Mouse (Mus musculus) liver, embryonic 16.5 days (tissue): ENCODE measurements around the gene Secisbp2. TPM values are rescaled to one million over a fixed set of nuclear protein-coding genes. Genes with fewer than 3 reads are reported as not detected.

Source experiments
- ATAC-seq: fragments of 200-750 bp; cut with Nextera tagmentation; 2 replicates; pipeline ENCODE4 v1.8.0; 2017; ENCODE audit warnings: low read depth, mild to moderate bottlenecking, moderate number of reproducible peaks, moderate library complexity
- H3K27ac ChIP-seq: fragments of 300-500 bp; sonication (generic); 2 replicates; pipeline ENCODE4 v1.5.1; 2014; ENCODE audit warnings: mild to moderate bottlenecking, low read length
- H3K27me3 ChIP-seq: fragments of 300-500 bp; sonication (generic); 2 replicates; pipeline ENCODE4 v1.6.1; 2014; ENCODE audit warnings: low read depth, low read length, mixed read lengths; ENCODE audit not compliant: control insufficient read depth, insufficient read depth
- H3K36me3 ChIP-seq: fragments of 300-500 bp; sonication (generic); 2 replicates; pipeline ENCODE4 v1.6.1; 2014; ENCODE audit warnings: mild to moderate bottlenecking; ENCODE audit not compliant: control insufficient read depth, insufficient read depth
- H3K4me1 ChIP-seq: fragments of 300-500 bp; sonication (generic); 2 replicates; pipeline ENCODE4 v1.6.1; 2014; ENCODE audit warnings: low read depth, low read length, mixed read lengths; ENCODE audit not compliant: control insufficient read depth
- H3K4me2 ChIP-seq: fragments of 300-500 bp; sonication (generic); 2 replicates; pipeline ENCODE4 v1.6.1; 2014; ENCODE audit warnings: low read depth, low read length, mixed read lengths
- H3K4me3 ChIP-seq: fragments of 300-500 bp; sonication (generic); 2 replicates; pipeline ENCODE4 v1.5.1; 2014; ENCODE audit warnings: low read depth, mild to moderate bottlenecking, low read length
- H3K9ac ChIP-seq: fragments of 300-500 bp; sonication (generic); 2 replicates; pipeline ENCODE4 v1.6.1; 2014; ENCODE audit warnings: low read depth, low read length
- H3K9me3 ChIP-seq: fragments of 300-500 bp; sonication (generic); replicated peaks from 2 replicates; pipeline ENCODE4 v1.6.1; 2016; ENCODE audit warnings: low read length; ENCODE audit not compliant: control insufficient read depth
- WGBS: fragments of 180-500 bp; shearing (Covaris S2); extraction: QIAGEN DNeasy Blood & Tissue Kit; methylation state at CpG from one replicate; pipeline ENCODE4 v1.1.7; 2014; ENCODE audit not compliant: insufficient replicate concordance; 5-methylcytosine and 5-hydroxymethylcytosine counted together
- polyA plus RNA-seq: library from polyadenylated mRNA; unstranded; fragments of >200 nt; fragmentation: Nextera tagmentation; extraction: Ambion mirVana; gene quantifications from 2 replicates; pipeline ENCODE4 v1.2.1, GENCODE M21; 2015

Secisbp2 gene
- polyA plus RNA-seq, 1 experiment from 2014 or later = 13.6 TPM

- H3K9ac ChIP-seq = no peak overlapping the region
- H3K4me3 ChIP-seq = no peak overlapping the region
- no peak overlapping the region for H3K27ac ChIP-seq
- H3K36me3 ChIP-seq = no peaks in the 10 kb centered on the region
- H3K9me3 ChIP-seq = no peaks in the 10 kb centered on the region
- no peaks in the 10 kb centered on the region for H3K27me3 ChIP-seq
- no peak overlapping the region for H3K4me2 ChIP-seq
- peaks cover 6% of the 10 kb centered on the region for H3K4me1 ChIP-seq
- ATAC-seq = no peak
- WGBS = 66% methylated on average over 4 of the region's 4 CpGs
Measured at GRCm38 (mm10) chr13:51638958-51639357, 12.5 kb upstream of the Secisbp2 start.

- Histone ChIP-seq H3K4me3 (no peak overlapping the region), H3K9me3 (no peaks in the 10 kb centered on the region), H3K9ac (no peak overlapping the region), H3K4me2 (no peak overlapping the region), H3K36me3 (no peaks in the 10 kb centered on the region), H3K27ac (no peak overlapping the region), H3K27me3 (no peaks in the 10 kb centered on the region), H3K4me1 (peaks cover 9% of the 10 kb centered on the region)
- ATAC-seq = no peak
- WGBS = 80% methylated on average over 3 of the region's 3 CpGs
Measured at GRCm38 (mm10) chr13:51641424-51641823, 10.1 kb upstream of the Secisbp2 start.

GRCm38 (mm10) chr13:51642171-51642778 lies 9.2 kb upstream of the Secisbp2 start:
- Histone ChIP-seq H3K9me3 (no peaks in the 10 kb centered on the region), H3K4me3 (peak overlapping the region; percentile 32), H3K27me3 (no peaks in the 10 kb centered on the region), H3K27ac (peak overlapping the region; percentile 63), H3K4me2 (peak overlapping the region; percentile 31), H3K4me1 (peaks cover 9% of the 10 kb centered on the region), H3K36me3 (no peaks in the 10 kb centered on the region), H3K9ac (0 out of 2 replicates have a peak overlapping the region, but pooled peaks have one; percentile 31)
- 43% methylated on average over 11 of the region's 11 CpGs for WGBS
- no peak for ATAC-seq

- peak overlapping the region; percentile 78 for H3K9ac ChIP-seq
- peak overlapping the region; percentile 98 for H3K4me3 ChIP-seq
- no peaks in the 10 kb centered on the region for H3K27me3 ChIP-seq
- peak overlapping the region; percentile 84 for H3K27ac ChIP-seq
- H3K4me1 ChIP-seq = peaks cover 18% of the 10 kb centered on the region
- no peaks in the 10 kb centered on the region for H3K9me3 ChIP-seq
- no peak for ATAC-seq
- H3K4me2 ChIP-seq = peak overlapping the region; percentile 77
- H3K36me3 ChIP-seq = no peaks in the 10 kb centered on the region
- 26% methylated on average over 20 of the region's 20 CpGs for WGBS
Measured at GRCm38 (mm10) chr13:51643924-51644828, 7.3 kb upstream of the Secisbp2 start.

GRCm38 (mm10) chr13:51644829-51645789 lies 6.4 kb upstream of the Secisbp2 start, which contains the start of gene Cks2:
TSS of gene Cks2 (plus strand) at chr13:51645232.
- no peaks in the 10 kb centered on the region for H3K27me3 ChIP-seq
- peaks cover 23% of the 10 kb centered on the region for H3K4me1 ChIP-seq
- peak within 1 kb of the TSS; percentile 77 for H3K4me2 ChIP-seq
- peak within 1 kb of the TSS; percentile 95 for H3K27ac ChIP-seq
- no peaks in the 10 kb centered on the region for H3K9me3 ChIP-seq
- peak; percentile 93 for ATAC-seq
- H3K4me3 ChIP-seq = peak within 1 kb of the TSS; percentile 98
- peak within 1 kb of the TSS; percentile 99 for H3K9ac ChIP-seq
- peaks cover 7% of the 10 kb centered on the region for H3K36me3 ChIP-seq
- WGBS = under 1% methylated on average over 83 of the region's 83 CpGs

GRCm38 (mm10) chr13:51645872-51646271 lies 5.6 kb upstream of the Secisbp2 start:
- Histone ChIP-seq H3K4me3 (peak overlapping the region; percentile 98), H3K4me1 (peaks cover 25% of the 10 kb centered on the region), H3K9ac (peak overlapping the region; percentile 99), H3K4me2 (peak overlapping the region; percentile 54), H3K9me3 (no peaks in the 10 kb centered on the region), H3K27ac (peak overlapping the region; percentile 95), H3K27me3 (no peaks in the 10 kb centered on the region), H3K36me3 (peaks cover 10% of the 10 kb centered on the region)
- ATAC-seq = peak; percentile 11; the same call in 1 of the 2 replicates
- under 1% methylated on average over 7 of the region's 7 CpGs for WGBS

GRCm38 (mm10) chr13:51646362-51647027 lies 5.0 kb upstream of the Secisbp2 start:
- peak overlapping the region; percentile 98 for H3K4me3 ChIP-seq
- H3K27me3 ChIP-seq = no peaks in the 10 kb centered on the region
- 7% methylated on average over 3 of the region's 3 CpGs for WGBS
- peaks cover 31% of the 10 kb centered on the region for H3K4me1 ChIP-seq
- no peak for ATAC-seq
- H3K27ac ChIP-seq = peak overlapping the region; percentile 95
- H3K9me3 ChIP-seq = no peaks in the 10 kb centered on the region
- peak overlapping the region; percentile 99 for H3K9ac ChIP-seq
- H3K4me2 ChIP-seq = peak overlapping the region; percentile 84
- peaks cover 15% of the 10 kb centered on the region for H3K36me3 ChIP-seq

GRCm38 (mm10) chr13:51647770-51648169 lies 3.7 kb upstream of the Secisbp2 start:
- H3K27ac ChIP-seq = peak overlapping the region; percentile 82
- H3K27me3 ChIP-seq = no peaks in the 10 kb centered on the region
- H3K4me3 ChIP-seq = peak overlapping the region; percentile 65
- no peaks in the 10 kb centered on the region for H3K9me3 ChIP-seq
- peaks cover 20% of the 10 kb centered on the region for H3K36me3 ChIP-seq
- peak overlapping the region; percentile 84 for H3K4me2 ChIP-seq
- H3K9ac ChIP-seq = peak overlapping the region; percentile 66
- ATAC-seq = no peak
- WGBS = 16% methylated on average over 3 of the region's 3 CpGs
- peaks cover 32% of the 10 kb centered on the region for H3K4me1 ChIP-seq
